Mouse (Mus musculus) lung, postnatal 0 days (tissue): ENCODE measurements at regions not wholly inside any gene's neighbourhood (a gene's known extent, or its start where the extent isn't known, plus 50 kb on each side); places are given as distances from the start of the nearest gene placed in this dataset.

Experiments used
- ATAC-seq: fragments of 200-750 bp; cut with Nextera tagmentation; 2 replicates; pipeline ENCODE4 v1.8.0; 2017; ENCODE audit warnings: moderate library complexity
- DNase-seq: peaks from one replicate; pipeline ENCODE4 v3.0.0-alpha.2; 2016; ENCODE audit warnings: low spot score
- H3K27ac ChIP-seq: fragments of 300-500 bp; sonication (generic); 2 replicates; pipeline ENCODE4 v1.5.1; 2014; ENCODE audit warnings: antibody characterized with exemption, mild to moderate bottlenecking, low read length, mixed read lengths
- H3K27me3 ChIP-seq: fragments of 300-500 bp; sonication (generic); replicated peaks from 2 replicates; pipeline ENCODE4 v1.6.1; 2014; ENCODE audit warnings: low read length, mixed read lengths; ENCODE audit not compliant: insufficient read depth
- H3K36me3 ChIP-seq: fragments of 300-500 bp; sonication (generic); 2 replicates; pipeline ENCODE4 v1.6.1; 2014; ENCODE audit warnings: low read length, mixed read lengths; ENCODE audit not compliant: insufficient read depth
- H3K4me1 ChIP-seq: fragments of 300-500 bp; sonication (generic); 2 replicates; pipeline ENCODE4 v1.6.1; 2014; ENCODE audit warnings: antibody characterized with exemption, low read depth, low read length, mixed read lengths; ENCODE audit not compliant: insufficient read depth
- H3K4me2 ChIP-seq: fragments of 300-500 bp; sonication (generic); replicated peaks from 2 replicates; pipeline ENCODE4 v1.6.1; 2014; ENCODE audit warnings: low read depth, mild to moderate bottlenecking, low read length, moderate library complexity, mixed read lengths
- H3K4me3 ChIP-seq: fragments of 300-500 bp; sonication (generic); 2 replicates; pipeline ENCODE4 v1.5.1; 2014; ENCODE audit warnings: low read depth, low read length
- H3K9ac ChIP-seq: fragments of 300-500 bp; sonication (generic); replicated peaks from 2 replicates; pipeline ENCODE4 v1.6.1; 2014; ENCODE audit warnings: low read depth, mild to moderate bottlenecking
- H3K9me3 ChIP-seq: fragments of 300-500 bp; sonication (generic); 2 replicates; pipeline ENCODE4 v1.6.1; 2016; ENCODE audit warnings: low read length, mixed read lengths
- CTCF ChIP-seq: IDR thresholded peaks from 2 replicates; pipeline ENCODE4 v1.5.1; 2016; ENCODE audit warnings: antibody characterized with exemption, mild to moderate bottlenecking
- EP300 ChIP-seq: IDR thresholded peaks from 2 replicates; pipeline ENCODE4 v1.6.1; 2016; ENCODE audit warnings: antibody characterized with exemption, mild to moderate bottlenecking, control low read depth
- WGBS: fragments of 180-500 bp; shearing (Covaris S2); extraction: QIAGEN DNeasy Blood & Tissue Kit; methylation state at CpG from one replicate; pipeline ENCODE4 v1.1.7; 2014; 5-methylcytosine and 5-hydroxymethylcytosine counted together

DNA sequence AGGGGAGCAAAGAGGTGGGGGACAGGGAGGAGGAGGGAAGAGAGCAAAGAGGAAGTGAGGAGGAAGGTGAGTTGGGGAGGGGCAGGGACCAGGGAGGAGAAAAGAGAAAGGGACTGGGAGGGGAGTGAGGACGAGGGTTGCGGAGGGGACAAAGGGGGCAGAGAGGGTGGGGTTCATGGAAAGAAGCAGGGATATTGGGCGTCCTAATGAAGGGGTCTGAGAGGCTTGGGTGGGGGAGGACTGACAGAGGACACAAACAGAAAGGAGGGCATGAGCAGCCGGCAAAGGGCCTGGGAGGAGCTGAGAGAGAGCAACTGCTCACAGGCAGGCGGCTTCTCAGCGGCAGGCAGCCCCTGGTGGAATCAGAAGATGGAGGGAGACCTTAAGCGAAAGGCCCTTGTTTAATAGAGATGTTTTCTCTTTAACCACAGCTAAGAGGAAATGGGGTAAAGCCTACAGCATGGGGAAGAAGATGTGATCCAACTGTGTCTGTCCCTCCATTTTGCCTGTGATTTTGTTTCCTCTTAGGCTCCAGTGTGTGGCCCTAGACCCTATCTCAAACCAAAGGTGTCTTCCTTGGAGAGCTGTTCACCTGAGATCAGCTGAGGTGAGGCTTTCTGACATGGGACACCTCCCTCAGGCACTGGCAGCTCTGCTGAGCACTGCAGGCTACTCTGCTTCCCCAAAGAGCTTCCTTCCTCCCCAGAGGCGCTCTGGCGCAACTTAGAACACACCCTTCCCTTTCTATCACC is 203.1 kb downstream of the Pten start:
- H3K36me3 ChIP-seq: no peaks in the 10 kb centered on the region
- ATAC-seq: no peak
- TF ChIP-seq CTCF (no peak), EP300 (no peak)
- peaks cover 12% of the 10 kb centered on the region for H3K4me1 ChIP-seq
- no peak overlapping the region for H3K27ac ChIP-seq
- no peak for DNase-seq
- no peak overlapping the region for H3K4me2 ChIP-seq
- no peaks in the 10 kb centered on the region for H3K27me3 ChIP-seq
- WGBS: 68% methylated on average over 9 of the region's 9 CpGs
- no peak overlapping the region for H3K4me3 ChIP-seq
- no peaks in the 10 kb centered on the region for H3K9me3 ChIP-seq
- H3K9ac ChIP-seq: no peak overlapping the region

DNA sequence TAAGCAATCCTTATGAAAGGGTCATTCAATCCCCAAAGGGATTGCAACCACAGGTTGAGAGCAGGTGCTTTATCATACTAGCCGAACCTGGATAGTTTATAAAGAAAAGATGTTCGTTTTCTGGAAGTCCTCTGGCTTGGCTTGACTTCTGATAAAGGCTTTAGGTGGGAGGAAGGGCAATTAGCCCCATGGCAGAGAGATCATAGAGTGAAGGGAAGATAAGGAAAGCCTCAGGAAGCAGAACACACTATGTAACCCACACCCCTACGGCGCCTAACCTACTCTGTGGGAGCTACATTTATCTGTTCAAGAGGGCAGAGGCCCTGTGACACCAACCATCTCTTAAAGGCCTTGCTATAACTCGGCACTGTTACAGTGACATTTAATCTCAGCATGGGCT is 204.2 kb downstream of the Pten start:
- 66% methylated on average over 5 of the region's 5 CpGs for WGBS
- ATAC-seq (no peak), DNase-seq (no peak)
- Histone ChIP-seq H3K27me3 (no peaks in the 10 kb centered on the region), H3K9me3 (no peaks in the 10 kb centered on the region), H3K4me2 (no peak overlapping the region), H3K4me1 (peaks cover 6% of the 10 kb centered on the region; the same call in 1 of the 2 replicates), H3K9ac (no peak overlapping the region), H3K36me3 (no peaks in the 10 kb centered on the region), H3K4me3 (no peak overlapping the region), H3K27ac (no peak overlapping the region)
- no peak for TF ChIP-seq CTCF
- TF ChIP-seq EP300: no peak

DNA sequence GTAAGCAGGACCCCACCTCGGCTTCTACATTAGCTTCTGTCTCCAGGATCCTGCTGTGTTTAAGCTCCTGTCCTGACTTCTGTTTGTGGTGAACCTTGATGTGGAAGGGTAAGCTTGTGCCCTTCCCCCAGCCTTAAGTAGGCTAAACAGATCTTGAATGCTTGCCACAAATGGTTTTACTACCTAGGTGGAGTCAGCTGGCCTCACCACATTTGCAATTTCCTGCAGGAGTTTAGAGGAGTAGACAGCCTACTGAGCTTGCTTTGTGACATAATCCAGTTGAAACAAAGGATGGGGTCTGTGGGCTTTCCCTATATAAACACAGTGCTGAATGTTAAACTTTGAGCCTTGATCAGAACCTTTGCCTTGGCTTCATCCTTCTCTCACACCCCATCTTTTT is 206.7 kb downstream of the Pten start:
- H3K4me2 ChIP-seq: no peak overlapping the region
- H3K36me3 ChIP-seq: no peaks in the 10 kb centered on the region
- WGBS: 56% methylated on average over 1 of the region's 1 CpGs
- DNase-seq (no peak), ATAC-seq (no peak)
- no peaks in the 10 kb centered on the region for H3K27me3 ChIP-seq
- no peaks in the 10 kb centered on the region for H3K9me3 ChIP-seq
- no peak overlapping the region for H3K9ac ChIP-seq
- no peaks in the 10 kb centered on the region for H3K4me1 ChIP-seq
- H3K27ac ChIP-seq: no peak overlapping the region
- TF ChIP-seq CTCF: no peak
- TF ChIP-seq EP300: no peak
- H3K4me3 ChIP-seq: no peak overlapping the region

DNA sequence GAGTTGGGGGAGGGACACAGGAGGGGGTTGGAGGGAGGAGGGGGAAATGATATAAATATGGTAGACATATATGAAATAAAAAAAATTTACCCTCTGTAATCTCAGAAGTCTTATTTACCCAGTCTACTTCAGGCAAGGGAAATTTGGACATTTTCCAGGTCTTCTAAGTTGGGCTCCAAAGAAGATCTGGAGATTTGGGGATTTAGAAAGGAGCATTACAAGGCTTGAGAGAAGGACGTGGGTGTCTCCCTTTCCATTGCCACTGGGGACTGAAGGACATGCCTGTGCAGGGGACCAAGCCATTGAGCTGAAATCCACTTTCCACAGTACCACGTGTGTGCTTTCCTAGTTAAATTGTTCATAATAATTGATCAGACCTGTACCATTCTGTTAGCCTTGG is 208.2 kb downstream of the Pten start:
- H3K27me3 ChIP-seq: no peaks in the 10 kb centered on the region
- no peak overlapping the region for H3K4me3 ChIP-seq
- no peak for TF ChIP-seq EP300
- TF ChIP-seq CTCF: no peak
- H3K9me3 ChIP-seq: no peaks in the 10 kb centered on the region
- no peak overlapping the region for H3K4me2 ChIP-seq
- no peaks in the 10 kb centered on the region for H3K4me1 ChIP-seq
- WGBS: 55% methylated on average over 2 of the region's 2 CpGs
- DNase-seq (no peak), ATAC-seq (no peak)
- H3K36me3 ChIP-seq: no peaks in the 10 kb centered on the region
- H3K27ac ChIP-seq: no peak overlapping the region
- H3K9ac ChIP-seq: no peak overlapping the region

DNA sequence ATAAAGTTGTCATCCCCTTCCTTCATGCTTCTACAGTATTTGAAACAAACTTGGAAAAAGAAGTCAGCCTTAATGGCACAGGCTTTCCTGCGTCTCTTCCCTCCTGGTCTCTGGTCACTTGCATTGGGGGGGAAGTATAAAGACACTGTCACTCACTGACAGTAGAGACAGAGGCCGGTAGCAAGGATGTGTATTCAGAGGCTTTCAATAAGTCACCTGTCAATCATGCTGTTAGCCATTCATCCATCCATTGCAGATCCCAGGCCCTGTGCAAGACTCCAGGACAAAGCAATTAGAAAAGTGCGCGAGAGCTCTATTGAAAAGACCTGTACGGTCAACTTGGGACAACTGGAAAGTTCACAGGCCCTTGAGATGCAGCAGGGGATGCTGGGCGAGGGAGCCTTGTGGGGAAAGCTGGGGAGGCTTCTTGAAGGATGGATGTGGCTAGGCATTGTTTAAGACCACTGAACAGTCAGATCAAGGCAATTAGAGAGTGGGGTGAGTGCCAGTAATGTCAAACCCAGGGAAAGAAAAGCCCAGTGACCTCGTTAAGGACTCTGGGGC is 212.0 kb downstream of the Pten start:
- 82% methylated on average over 7 of the region's 7 CpGs for WGBS
- H3K9me3 ChIP-seq: no peaks in the 10 kb centered on the region
- no peak overlapping the region for H3K4me3 ChIP-seq
- no peak overlapping the region for H3K9ac ChIP-seq
- no peak overlapping the region for H3K27ac ChIP-seq
- no peak for TF ChIP-seq EP300
- TF ChIP-seq CTCF: no peak
- no peaks in the 10 kb centered on the region for H3K36me3 ChIP-seq
- ATAC-seq: no peak
- H3K27me3 ChIP-seq: no peaks in the 10 kb centered on the region
- H3K4me1 ChIP-seq: no peaks in the 10 kb centered on the region
- DNase-seq: no peak
- no peak overlapping the region for H3K4me2 ChIP-seq

DNA sequence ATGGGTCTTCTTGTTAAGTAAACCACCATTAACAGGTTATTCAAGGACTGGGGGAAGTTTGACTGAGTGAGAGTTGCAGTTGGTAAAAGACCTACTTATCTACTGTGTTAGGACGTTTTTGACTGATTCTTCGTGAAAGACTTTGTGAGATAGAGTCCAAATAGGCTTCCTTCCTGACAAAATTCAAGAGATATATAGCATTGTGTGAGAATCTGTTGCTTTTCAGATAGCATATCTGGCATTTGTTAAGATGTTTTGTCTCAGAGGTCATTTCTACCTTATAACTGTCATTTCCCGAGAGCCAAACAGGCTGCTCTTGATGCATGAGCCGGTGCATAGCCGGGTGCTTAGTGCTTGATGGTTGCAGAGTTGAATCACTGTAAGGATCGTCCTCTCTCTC is 214.8 kb downstream of the Pten start:
- Histone ChIP-seq H3K4me3 (no peak overlapping the region), H3K4me2 (no peak overlapping the region), H3K9me3 (no peaks in the 10 kb centered on the region), H3K9ac (no peak overlapping the region), H3K27me3 (no peaks in the 10 kb centered on the region), H3K27ac (no peak overlapping the region), H3K4me1 (no peaks in the 10 kb centered on the region), H3K36me3 (no peaks in the 10 kb centered on the region)
- ATAC-seq (no peak), DNase-seq (no peak)
- TF ChIP-seq CTCF (no peak), EP300 (no peak)
- 84% methylated on average over 6 of the region's 6 CpGs for WGBS
